Mouse (Mus musculus) embryonic fibroblast, embryonic 13.5 days (primary cell): ENCODE results near the gene Olfr1135. TPM values are rescaled to one million over a fixed set of nuclear protein-coding genes. Genes with fewer than 3 reads are reported as not detected.

Experiments used
- H3K27ac ChIP-seq: 2 replicates; pipeline ENCODE4 v1.5.1; 2012; ENCODE audit warnings: low read length, control low read depth, inconsistent platforms; ENCODE audit not compliant: insufficient read depth
- H3K4me1 ChIP-seq: 2 replicates; pipeline ENCODE4 v1.6.1; 2011; ENCODE audit warnings: low read length; ENCODE audit not compliant: control insufficient read depth, insufficient read depth
- H3K4me3 ChIP-seq: 2 replicates; pipeline ENCODE4 v1.5.1; 2011; ENCODE audit warnings: mild to moderate bottlenecking, control low read depth, low read length; ENCODE audit not compliant: insufficient read depth
- CTCF ChIP-seq: IDR thresholded peaks from 2 replicates; pipeline ENCODE4 v1.5.1; 2011; ENCODE audit warnings: mild to moderate bottlenecking, control low read depth, low read length, moderate library complexity, borderline replicate concordance; ENCODE audit not compliant: insufficient read depth
- POLR2A ChIP-seq: IDR thresholded peaks from 2 replicates; pipeline ENCODE4 v1.6.1; 2011; ENCODE audit warnings: low read depth, mild to moderate bottlenecking, control low read depth, low read length, moderate library complexity
- polyA plus RNA-seq: library from polyadenylated mRNA; stranded (reverse); fragments of >200 nt; gene quantifications from 2 replicates; pipeline ENCODE4 v1.2.4, GENCODE M21; 2011; ENCODE audit warnings: low read depth; ENCODE audit not compliant: missing spikeins, insufficient read length

The Olfr1135 gene
- polyA plus RNA-seq = not detected in 2 replicates

DNA sequence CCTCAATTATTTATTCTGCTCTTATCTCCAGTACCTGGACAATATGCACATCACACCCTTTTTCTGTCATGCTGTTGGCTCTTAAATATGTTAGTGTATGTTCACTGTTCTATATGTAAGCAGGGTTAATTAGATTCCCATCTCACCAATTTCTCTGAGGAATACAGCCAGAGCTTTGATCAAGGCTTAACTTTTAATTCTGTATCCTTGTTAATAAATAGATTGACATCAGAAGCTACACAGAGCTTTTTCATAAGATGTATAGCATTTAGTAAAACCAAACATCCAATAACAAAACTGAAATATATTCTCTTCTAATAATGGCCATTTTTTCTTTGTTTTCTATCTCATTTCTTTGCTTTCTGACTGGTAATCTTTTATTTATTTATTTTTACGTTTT, at the start of gene Olfr1135:
TSS of gene Olfr1135 (minus strand) at position 101 of the 400 bp plus-strand sequence.
- H3K27ac ChIP-seq = no peak within 1 kb of the TSS
- no peak within 1 kb of the TSS for H3K4me3 ChIP-seq
- TF ChIP-seq CTCF (no peak), POLR2A (no peak)
- H3K4me1 ChIP-seq = no peaks in the 10 kb centered on the region

- no peaks in the 10 kb centered on the region for H3K4me1 ChIP-seq
- TF ChIP-seq CTCF (no peak), POLR2A (no peak)
- H3K4me3 ChIP-seq = no peak within 1 kb of the TSS
- no peak within 1 kb of the TSS for H3K27ac ChIP-seq
Observed at GRCm38 (mm10) chr2:87713079-87713478, 39.6 kb upstream of the Olfr1135 start, which contains the start of gene Olfr1137. Gene Olfr1137, minus strand, starts transcription at chr2:87713179.

- Histone ChIP-seq H3K4me1 (no peaks in the 10 kb centered on the region), H3K27ac (no peak within 1 kb of the TSS), H3K4me3 (no peak within 1 kb of the TSS)
- no peak for TF ChIP-seq POLR2A
- TF ChIP-seq CTCF = no peak
Observed at GRCm38 (mm10) chr2:87693847-87694246, 20.4 kb upstream of the Olfr1135 start, which contains the start of gene Olfr1136. Gene Olfr1136, minus strand, starts transcription at chr2:87693947.

DNA sequence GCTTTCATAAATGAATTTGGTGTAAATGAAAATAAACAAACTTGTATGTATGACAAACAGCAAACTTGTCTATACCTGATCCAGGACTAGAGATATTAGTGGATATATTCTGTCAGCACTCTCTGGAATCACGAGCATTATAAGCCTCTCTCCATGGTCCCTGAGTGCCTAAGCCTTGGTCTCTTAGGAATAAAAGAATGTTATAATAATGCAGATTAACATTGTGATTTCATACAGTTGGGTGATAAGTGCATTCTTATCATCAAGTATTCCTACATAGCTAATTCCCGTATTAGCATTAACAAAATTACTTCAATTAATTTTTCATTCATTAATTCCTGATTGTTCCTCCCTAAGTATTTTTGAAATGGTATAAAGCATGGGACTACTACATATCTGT, 15.1 kb downstream of the Olfr1135 start, which contains the start of gene Olfr1134:
TSS of gene Olfr1134 (minus strand) at position 101 of the 400 bp plus-strand sequence.
- no peak for TF ChIP-seq CTCF
- TF ChIP-seq POLR2A = no peak
- Histone ChIP-seq H3K4me3 (no peak within 1 kb of the TSS), H3K27ac (no peak within 1 kb of the TSS), H3K4me1 (no peaks in the 10 kb centered on the region)

GRCm38 (mm10) chr2:87647274-87647673, 26.2 kb downstream of the Olfr1135 start, which contains the start of gene Olfr1133:
Gene Olfr1133, minus strand, starts transcription at chr2:87647374.
- TF ChIP-seq CTCF (no peak), POLR2A (no peak)
- no peak within 1 kb of the TSS for H3K27ac ChIP-seq
- H3K4me3 ChIP-seq = no peak within 1 kb of the TSS
- no peaks in the 10 kb centered on the region for H3K4me1 ChIP-seq

GRCm38 (mm10) chr2:87642441-87642840, 31.0 kb downstream of the Olfr1135 start:
- H3K4me3 ChIP-seq = no peak overlapping the region
- H3K27ac ChIP-seq = no peak overlapping the region
- no peaks in the 10 kb centered on the region for H3K4me1 ChIP-seq
- no peak for TF ChIP-seq CTCF
- TF ChIP-seq POLR2A = no peak

DNA sequence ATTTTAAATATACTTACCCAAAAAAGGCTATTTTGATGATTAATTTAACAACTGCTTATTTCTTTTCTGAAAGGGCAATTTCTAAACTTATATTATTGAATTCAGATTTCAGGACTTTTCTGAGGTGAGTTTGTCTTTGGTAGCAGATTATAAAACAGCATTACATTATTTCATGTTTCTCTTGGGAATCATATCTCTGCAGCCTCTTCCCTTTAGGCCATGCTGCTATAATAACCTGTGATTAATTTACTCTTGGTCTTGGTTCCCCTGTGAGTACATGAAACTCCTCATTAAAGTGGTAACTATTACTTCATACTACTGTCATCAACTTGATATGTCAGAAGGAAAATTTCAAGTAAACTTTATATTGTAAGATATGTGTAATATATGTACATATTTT, 36.0 kb downstream of the Olfr1135 start, which contains the start of gene Olfr1132:
TSS of gene Olfr1132 (minus strand) at position 101 of the 400 bp plus-strand sequence.
- Histone ChIP-seq H3K27ac (no peak within 1 kb of the TSS), H3K4me1 (no peaks in the 10 kb centered on the region), H3K4me3 (no peak within 1 kb of the TSS)
- TF ChIP-seq POLR2A = no peak
- no peak for TF ChIP-seq CTCF

DNA sequence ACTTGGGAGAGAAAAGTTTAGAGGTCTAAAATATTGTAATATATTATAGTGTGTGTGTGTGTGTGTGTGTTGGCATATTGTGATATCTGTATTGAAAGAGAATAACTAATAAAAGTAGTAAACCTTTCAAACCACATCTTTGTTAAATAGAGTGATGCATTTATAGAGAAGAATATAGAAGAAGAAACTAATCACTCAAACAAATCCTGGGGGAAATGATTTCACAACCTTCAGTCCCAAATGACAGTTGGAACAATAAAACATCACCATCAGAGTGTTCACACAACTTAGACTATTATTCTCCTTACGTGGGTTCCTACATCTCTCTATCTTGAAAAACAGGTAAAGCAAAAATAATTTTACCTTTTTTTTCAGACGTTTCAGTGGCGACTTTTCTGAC, 46.7 kb downstream of the Olfr1135 start, which contains the start of gene Olfr1131:
TSS of gene Olfr1131 (plus strand) at position 301 of the 400 bp plus-strand sequence.
- Histone ChIP-seq H3K27ac (no peak within 1 kb of the TSS), H3K4me1 (no peaks in the 10 kb centered on the region), H3K4me3 (no peak within 1 kb of the TSS)
- TF ChIP-seq CTCF (no peak), POLR2A (no peak)

Other genes with a start within 250 kb of the Olfr1135 start
- not detected in 2 replicates for gene Olfr1124, start 243.4 kb downstream of the Olfr1135 start, polyA plus RNA-seq
- not detected in 2 replicates for gene Olfr1126, start 219.7 kb downstream of the Olfr1135 start, polyA plus RNA-seq
- not detected in 2 replicates for gene Pramel7, start 176.6 kb downstream of the Olfr1135 start, polyA plus RNA-seq
- not detected in 2 replicates for gene Pramel6, start 167.1 kb downstream of the Olfr1135 start, polyA plus RNA-seq
- gene Olfr153, start 141.9 kb downstream of the Olfr1135 start, polyA plus RNA-seq = not detected in 2 replicates
- not detected in 2 replicates for gene Olfr1128, start 128.1 kb downstream of the Olfr1135 start, polyA plus RNA-seq
- gene Olfr1129, start 99.8 kb downstream of the Olfr1135 start, polyA plus RNA-seq = not detected in 2 replicates
- not detected in 2 replicates for gene Olfr1130, start 67.5 kb downstream of the Olfr1135 start, polyA plus RNA-seq
- not detected in 2 replicates for gene Olfr1131, start 46.6 kb downstream of the Olfr1135 start, polyA plus RNA-seq
- gene Olfr1132, start 36.1 kb downstream of the Olfr1135 start, polyA plus RNA-seq = not detected in 2 replicates
- not detected in 2 replicates for gene Olfr1133, start 26.3 kb downstream of the Olfr1135 start, polyA plus RNA-seq
- not detected in 2 replicates for gene Olfr1134, start 15.2 kb downstream of the Olfr1135 start, polyA plus RNA-seq
- not detected in 2 replicates for gene Olfr1136, start 20.3 kb upstream of the Olfr1135 start, polyA plus RNA-seq
- gene Olfr1137, start 39.5 kb upstream of the Olfr1135 start, polyA plus RNA-seq = not detected in 2 replicates
- gene Olfr1138, start 66.3 kb upstream of the Olfr1135 start, polyA plus RNA-seq = not detected in 2 replicates
- not detected in 2 replicates for gene Olfr1140, start 70.1 kb upstream of the Olfr1135 start, polyA plus RNA-seq
- gene Olfr1141, start 80.3 kb upstream of the Olfr1135 start, polyA plus RNA-seq = not detected in 2 replicates
- gene Olfr152, start 105.8 kb upstream of the Olfr1135 start, polyA plus RNA-seq = not detected in 2 replicates
- not detected in 2 replicates for gene Olfr1143, start 126.9 kb upstream of the Olfr1135 start, polyA plus RNA-seq
- gene Olfr1145, start 136.2 kb upstream of the Olfr1135 start, polyA plus RNA-seq = not detected in 2 replicates
- gene Olfr1148, start 156.9 kb upstream of the Olfr1135 start, polyA plus RNA-seq = not detected in 2 replicates
- not detected in 2 replicates for gene Olfr1150-ps1, start 170.3 kb upstream of the Olfr1135 start, polyA plus RNA-seq
- gene Olfr1151, start 182.2 kb upstream of the Olfr1135 start, polyA plus RNA-seq = not detected in 2 replicates
- gene Olfr1152, start 192.8 kb upstream of the Olfr1135 start, polyA plus RNA-seq = 0.09 TPM in 1 of 2 replicates, not detected in the other
- gene Olfr1153, start 221.3 kb upstream of the Olfr1135 start, polyA plus RNA-seq = not detected in 2 replicates
- not detected in 2 replicates for gene Olfr1154, start 231.5 kb upstream of the Olfr1135 start, polyA plus RNA-seq